Mouse (Mus musculus) embryonic facial prominence, embryonic 15.5 days (tissue): ENCODE measurements around the gene 5730455P16Rik. TPM values are rescaled to one million over a fixed set of nuclear protein-coding genes. Genes with fewer than 3 reads are reported as not detected.
"Not testable (repeated sequence)": the region's sequence is repeated elsewhere in the genome, so short reads cannot be mapped to it uniquely, and the experiment has no call there.

Source experiments
- ATAC-seq: fragments of 200-750 bp; cut with Nextera tagmentation; 2 replicates; pipeline ENCODE4 v1.8.0; 2017; ENCODE audit warnings: low read depth, moderate TSS enrichment; ENCODE audit not compliant: insufficient number of reproducible peaks, low FRiP score, low TSS enrichment
- H3K27ac ChIP-seq: fragments of 300-500 bp; sonication (generic); replicated peaks from 2 replicates; pipeline ENCODE4 v1.5.1; 2015; ENCODE audit warnings: mild to moderate bottlenecking, inconsistent platforms
- H3K27me3 ChIP-seq: fragments of 300-500 bp; sonication (generic); 2 replicates; pipeline ENCODE4 v1.6.1; 2015; ENCODE audit warnings: inconsistent platforms
- H3K36me3 ChIP-seq: fragments of 300-500 bp; sonication (generic); 2 replicates; pipeline ENCODE4 v1.6.1; 2015; ENCODE audit warnings: mild to moderate bottlenecking, inconsistent platforms
- H3K4me1 ChIP-seq: fragments of 300-500 bp; sonication (generic); 2 replicates; pipeline ENCODE4 v1.6.1; 2015; ENCODE audit warnings: inconsistent platforms
- H3K4me2 ChIP-seq: fragments of 300-500 bp; sonication (generic); replicated peaks from 2 replicates; pipeline ENCODE4 v1.6.1; 2015; ENCODE audit warnings: mild to moderate bottlenecking, inconsistent platforms
- H3K4me3 ChIP-seq: fragments of 300-500 bp; sonication (generic); replicated peaks from 2 replicates; pipeline ENCODE4 v1.5.1; 2015; ENCODE audit warnings: mild to moderate bottlenecking, inconsistent platforms
- H3K9ac ChIP-seq: fragments of 300-500 bp; sonication (generic); 2 replicates; pipeline ENCODE4 v1.6.1; 2015; ENCODE audit warnings: inconsistent platforms
- H3K9me3 ChIP-seq: fragments of 300-500 bp; sonication (generic); replicated peaks from 2 replicates; pipeline ENCODE4 v1.6.1; 2016; ENCODE audit warnings: inconsistent platforms
- WGBS: fragments of 180-500 bp; shearing (Covaris S2); methylation state at CpG from one replicate; pipeline ENCODE4 v1.1.7; 2015; 5-methylcytosine and 5-hydroxymethylcytosine counted together
- polyA plus RNA-seq: library from polyadenylated mRNA; unstranded; fragments of >200 nt; fragmentation: Nextera tagmentation; extraction: Ambion mirVana; gene quantifications from 2 replicates; pipeline ENCODE4 v1.2.1, GENCODE M21; 2015

Gene 5730455P16Rik
- polyA plus RNA-seq, 1 experiment from 2014 or later, result 20.3 TPM

- Histone ChIP-seq H3K4me3 (no peak overlapping the region), H3K4me2 (no peak overlapping the region), H3K9ac (no peak overlapping the region), H3K9me3 (no peaks in the 10 kb centered on the region), H3K27me3 (no peaks in the 10 kb centered on the region), H3K36me3 (peaks cover 67% of the 10 kb centered on the region), H3K27ac (no peak overlapping the region), H3K4me1 (no peaks in the 10 kb centered on the region)
- ATAC-seq, result no peak
- 90% methylated on average over 4 of the region's 4 CpGs for WGBS
These were observed 18.8 kb upstream of the 5730455P16Rik start for GRCm38 (mm10) chr11:80396617-80397016.

DNA sequence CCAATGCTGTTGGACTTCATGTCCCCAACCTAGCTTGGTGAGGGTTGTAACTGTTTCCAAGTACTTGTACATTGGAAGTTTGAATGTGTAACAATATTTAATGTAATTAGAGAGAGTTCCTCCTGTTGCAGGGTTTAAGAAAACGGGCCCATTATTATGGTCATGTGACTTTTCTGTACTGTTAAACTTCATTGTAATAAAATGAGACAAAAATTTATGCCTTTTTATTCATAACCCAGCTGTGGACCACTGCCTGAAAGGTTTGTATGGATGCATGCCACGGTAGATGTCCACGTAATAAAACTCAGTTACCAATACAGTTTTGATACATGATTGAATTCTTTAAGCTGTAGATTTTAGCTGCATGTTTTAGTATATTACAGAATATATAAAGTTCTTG is 18.1 kb upstream of the 5730455P16Rik start:
- ATAC-seq, result no peak

DNA sequence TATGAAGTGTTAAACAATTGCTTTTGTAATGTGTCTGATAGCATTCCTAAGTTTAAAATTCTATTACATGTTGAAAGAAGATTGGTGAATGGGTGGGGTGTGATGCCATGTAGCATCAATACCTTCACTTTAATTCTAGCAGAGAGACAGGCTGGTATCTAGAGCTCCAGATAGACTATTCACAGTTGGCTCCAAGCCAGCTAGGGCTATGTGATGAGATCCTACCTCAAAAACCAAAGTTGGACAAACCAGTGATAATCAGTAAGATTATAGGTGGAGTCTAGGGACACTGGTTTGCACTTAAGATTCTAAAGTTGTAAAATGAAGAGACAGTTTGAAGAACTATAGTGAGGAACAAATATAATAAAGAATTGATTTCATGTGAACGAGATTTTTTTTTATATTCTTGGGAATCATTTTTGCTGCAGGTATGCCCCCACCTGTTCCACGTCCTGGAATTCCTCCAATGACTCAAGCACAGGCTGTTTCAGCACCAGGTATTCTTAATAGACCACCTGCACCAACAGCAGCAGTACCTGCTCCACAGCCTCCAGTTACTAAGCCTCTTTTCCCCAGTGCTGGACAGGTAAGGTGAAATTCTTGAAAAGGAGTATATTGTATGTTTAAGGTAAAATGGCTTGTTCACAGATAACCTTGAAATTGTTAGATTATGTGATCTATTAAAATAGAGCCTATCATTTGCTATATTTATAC is 13.7 kb upstream of the 5730455P16Rik start:
- no peak overlapping the region for H3K4me3 ChIP-seq
- H3K9me3 ChIP-seq, result no peaks in the 10 kb centered on the region
- H3K27ac ChIP-seq, result no peak overlapping the region
- 94% methylated on average over 2 of the region's 2 CpGs for WGBS
- no peaks in the 10 kb centered on the region for H3K4me1 ChIP-seq
- H3K4me2 ChIP-seq, result no peak overlapping the region
- peaks cover 62% of the 10 kb centered on the region for H3K36me3 ChIP-seq
- no peaks in the 10 kb centered on the region for H3K27me3 ChIP-seq
- no peak for ATAC-seq
- H3K9ac ChIP-seq, result no peak overlapping the region

More for the DNA sequence above, 18.1 kb upstream of the 5730455P16Rik start:
- Histone ChIP-seq H3K36me3 (peaks cover 69% of the 10 kb centered on the region), H3K27me3 (no peaks in the 10 kb centered on the region), H3K27ac (no peak overlapping the region), H3K4me1 (no peaks in the 10 kb centered on the region), H3K9me3 (no peaks in the 10 kb centered on the region), H3K4me2 (no peak overlapping the region), H3K9ac (no peak overlapping the region), H3K4me3 (no peak overlapping the region)
- WGBS, result 88% methylated on average over 3 of the region's 3 CpGs

- H3K4me1 ChIP-seq, result peaks cover 12% of the 10 kb centered on the region
- no peak overlapping the region for H3K9ac ChIP-seq
- ATAC-seq, result no peak
- no peaks in the 10 kb centered on the region for H3K27me3 ChIP-seq
- H3K9me3 ChIP-seq, result no peaks in the 10 kb centered on the region
- H3K27ac ChIP-seq, result no peak overlapping the region
- H3K4me3 ChIP-seq, result no peak overlapping the region
- no peak overlapping the region for H3K4me2 ChIP-seq
- 86% methylated on average over 1 of the region's 1 CpGs for WGBS
- peaks cover 47% of the 10 kb centered on the region for H3K36me3 ChIP-seq
These were observed 12.1 kb upstream of the 5730455P16Rik start for GRCm38 (mm10) chr11:80389885-80390284.

GRCm38 (mm10) chr11:80386790-80387189 is 9.0 kb upstream of the 5730455P16Rik start:
- H3K27me3 ChIP-seq, result no peaks in the 10 kb centered on the region
- peaks cover 19% of the 10 kb centered on the region for H3K4me1 ChIP-seq
- H3K36me3 ChIP-seq, result peaks cover 29% of the 10 kb centered on the region
- H3K4me3 ChIP-seq, result no peak overlapping the region
- no peak overlapping the region for H3K27ac ChIP-seq
- no peak overlapping the region for H3K9ac ChIP-seq
- no peaks in the 10 kb centered on the region for H3K9me3 ChIP-seq
- 70% methylated on average over 2 of the region's 2 CpGs for WGBS
- H3K4me2 ChIP-seq, result peak overlapping the region; percentile 60; the same call in 1 of the 2 replicates
- ATAC-seq, result no peak

DNA sequence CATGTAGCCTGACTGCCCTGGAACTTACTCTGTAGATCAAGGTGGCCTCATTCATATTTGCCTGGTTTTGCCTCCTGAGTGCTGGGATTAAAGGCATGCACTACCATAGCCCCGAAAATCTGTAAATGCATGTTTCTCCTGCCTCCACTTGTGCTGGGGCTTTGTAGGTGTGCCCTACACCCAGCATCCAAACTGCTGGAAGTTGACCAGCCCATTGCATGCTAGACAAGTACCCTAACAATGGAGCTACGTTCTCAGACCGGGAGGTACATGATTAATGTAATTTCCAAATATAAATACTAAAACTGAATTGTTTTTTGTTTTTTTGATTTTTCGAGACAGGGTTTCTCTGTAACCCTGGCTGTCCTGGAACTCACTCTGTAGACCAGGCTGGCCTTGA is 7.2 kb upstream of the 5730455P16Rik start:
- H3K4me1 ChIP-seq, result peaks cover 19% of the 10 kb centered on the region
- no peaks in the 10 kb centered on the region for H3K9me3 ChIP-seq
- H3K4me3 ChIP-seq, result peak overlapping the region; percentile 88
- ATAC-seq, result no peak
- peaks cover 21% of the 10 kb centered on the region for H3K36me3 ChIP-seq
- H3K9ac ChIP-seq, result peak overlapping the region; percentile 37; the same call in 1 of the 2 replicates
- H3K27ac ChIP-seq, result no peak overlapping the region
- no peaks in the 10 kb centered on the region for H3K27me3 ChIP-seq
- peak overlapping the region; percentile 60 for H3K4me2 ChIP-seq
- WGBS, result 44% methylated on average over 4 of the region's 4 CpGs

DNA sequence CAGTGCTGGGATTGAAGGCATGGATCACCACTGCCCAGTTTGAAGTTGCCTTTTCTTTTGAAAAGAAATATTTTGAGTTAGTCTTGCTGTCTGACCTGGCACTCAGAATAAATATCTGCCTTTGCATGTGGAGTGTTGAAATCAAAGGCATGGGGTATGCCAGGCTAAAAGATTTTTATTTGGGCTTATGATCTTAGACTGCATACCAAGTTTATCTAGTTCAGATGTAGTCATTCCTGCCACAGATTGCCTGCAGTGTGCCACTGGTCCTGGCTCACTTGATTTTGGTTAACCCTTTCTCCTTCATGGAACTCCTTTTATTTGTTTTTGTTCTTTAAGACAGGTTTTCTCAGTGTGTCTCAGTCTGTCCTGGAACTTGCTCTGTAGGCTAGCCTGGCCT is 6.6 kb upstream of the 5730455P16Rik start:
- Histone ChIP-seq H3K4me1 (peaks cover 19% of the 10 kb centered on the region), H3K4me3 (peak overlapping the region; percentile 88), H3K36me3 (peaks cover 19% of the 10 kb centered on the region), H3K27ac (no peak overlapping the region), H3K9ac (peak overlapping the region; percentile 37), H3K9me3 (no peaks in the 10 kb centered on the region), H3K27me3 (no peaks in the 10 kb centered on the region), H3K4me2 (peak overlapping the region; percentile 60)
- no peak for ATAC-seq

GRCm38 (mm10) chr11:80383626-80384046 is 5.8 kb upstream of the 5730455P16Rik start:
- H3K27me3 ChIP-seq, result no peaks in the 10 kb centered on the region
- no peak for ATAC-seq
- H3K9ac ChIP-seq, result peak overlapping the region; percentile 99
- peak overlapping the region; percentile 92 for H3K27ac ChIP-seq
- peaks cover 19% of the 10 kb centered on the region for H3K4me1 ChIP-seq
- H3K9me3 ChIP-seq, result no peaks in the 10 kb centered on the region
- H3K4me3 ChIP-seq, result peak overlapping the region; percentile 88
- WGBS, result under 1% methylated on average over 20 of the region's 20 CpGs
- H3K4me2 ChIP-seq, result peak overlapping the region; percentile 60
- H3K36me3 ChIP-seq, result peaks cover 13% of the 10 kb centered on the region

GRCm38 (mm10) chr11:80383019-80383625 is 5.3 kb upstream of the 5730455P16Rik start, which contains the start of gene Zfp207:
TSS of gene Zfp207 (plus strand) at chr11:80383279.
- ATAC-seq, result peak; percentile 96
- 0% methylated on average over 33 of the region's 33 CpGs for WGBS

DNA sequence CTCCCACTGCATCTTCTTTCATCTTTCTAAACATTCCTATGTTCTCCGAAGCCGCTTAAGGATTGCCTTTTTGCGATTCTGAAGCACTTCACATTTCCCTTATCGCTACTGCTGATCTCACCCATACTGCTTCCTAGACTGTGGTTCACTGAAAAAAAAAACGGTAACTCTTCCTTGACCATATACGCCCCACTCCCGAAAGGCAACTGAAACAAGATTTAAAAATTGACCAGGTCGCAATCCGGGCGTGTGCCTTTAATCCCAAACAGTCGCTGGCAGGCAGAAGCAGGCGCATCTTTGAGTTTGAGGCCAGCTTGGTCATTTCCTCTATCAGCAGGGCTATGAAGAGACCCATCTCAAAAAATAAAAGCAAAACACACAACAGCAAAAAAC is 4.8 kb upstream of the 5730455P16Rik start:
- Histone ChIP-seq H3K4me1 (peaks cover 19% of the 10 kb centered on the region), H3K36me3 (peaks cover 4% of the 10 kb centered on the region), H3K27me3 (no peaks in the 10 kb centered on the region), H3K27ac (peak overlapping the region; percentile 92), H3K9ac (peak overlapping the region; percentile 99), H3K9me3 (no peaks in the 10 kb centered on the region), H3K4me3 (peak overlapping the region; percentile 88), H3K4me2 (peak overlapping the region; percentile 59)
- ATAC-seq, result 0 out of 2 replicates have a peak, but pooled peaks have one; percentile 13
- 4% methylated on average over 12 of the region's 12 CpGs for WGBS

More at GRCm38 (mm10) chr11:80383019-80383625, 5.3 kb upstream of the 5730455P16Rik start, which contains the start of gene Zfp207:
- H3K4me2 ChIP-seq, result peak within 1 kb of the TSS; percentile 60
- H3K27ac ChIP-seq, result peak within 1 kb of the TSS; percentile 92
- H3K9ac ChIP-seq, result peak within 1 kb of the TSS; percentile 99
- peaks cover 19% of the 10 kb centered on the region for H3K4me1 ChIP-seq
- no peaks in the 10 kb centered on the region for H3K9me3 ChIP-seq
- H3K36me3 ChIP-seq, result peaks cover 8% of the 10 kb centered on the region
- no peaks in the 10 kb centered on the region for H3K27me3 ChIP-seq
- H3K4me3 ChIP-seq, result peak within 1 kb of the TSS; percentile 88

GRCm38 (mm10) chr11:80379184-80379583 is 1.4 kb upstream of the 5730455P16Rik start:
- Histone ChIP-seq H3K36me3 (peaks cover 13% of the 10 kb centered on the region), H3K4me1 (peaks cover 14% of the 10 kb centered on the region)
- not testable (repeated sequence) for H3K9ac ChIP-seq, H3K4me2 ChIP-seq, H3K4me3 ChIP-seq, H3K9me3 ChIP-seq, H3K27me3 ChIP-seq, ATAC-seq, H3K27ac ChIP-seq
- 89% methylated on average over 7 of the region's 7 CpGs for WGBS
